In the genomic region with DNA sequence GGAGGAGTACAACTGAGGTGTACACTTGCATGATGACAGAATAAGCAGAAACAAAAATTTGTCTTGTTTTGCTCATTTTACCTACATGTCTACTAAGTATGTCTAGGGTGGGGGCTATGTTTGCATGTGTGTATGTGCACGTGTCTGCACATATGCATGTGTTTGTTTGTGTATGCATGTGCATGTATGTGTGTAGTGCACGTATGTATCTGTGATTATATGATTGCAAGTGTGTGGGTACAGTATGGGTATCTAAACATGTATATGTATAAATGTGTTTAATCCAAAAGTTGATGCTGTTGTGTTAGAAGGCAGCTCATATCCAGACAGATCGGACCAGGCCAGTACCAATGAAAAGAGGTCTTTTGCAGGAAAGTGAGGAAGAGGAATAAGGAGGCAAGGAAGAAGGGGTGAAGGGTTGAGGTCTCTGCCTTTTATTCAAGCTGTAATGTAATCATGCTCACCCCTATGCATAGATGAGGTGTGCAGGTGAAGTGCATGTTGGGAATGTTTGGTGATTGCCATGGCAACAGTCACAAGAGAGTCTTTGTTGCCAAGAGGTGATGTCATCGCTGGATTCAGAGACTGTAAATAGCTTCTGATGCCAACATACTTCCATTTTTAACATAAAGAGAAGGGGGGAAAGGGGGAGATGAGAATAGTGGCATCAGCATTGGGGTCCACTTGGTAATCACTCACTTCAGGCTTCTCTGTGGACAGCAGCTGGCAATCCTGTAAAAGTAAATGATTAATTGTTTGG, we compare ENCODE assay signal across 10 mouse cellular contexts.
DNase-seq lines count a peak whose midpoint lies in the region; ATAC-seq lines count a peak whose summit lies in the region.
"Had no signal": no experiment of that assay in that cellular context is flagged by ENCODE, and none has a peak within 500 bp of the region (broad histone marks: within the 10 kb centered on the region; RNA-seq: fewer than 3 reads in every experiment).

No protein-coding gene starts in this region.

- no peaks in the 10 kb centered on the region for H3K4me1 ChIP-seq in hindbrain, embryonic 12.5 days

- no peak overlapping the region for H3K4me2 ChIP-seq in hindbrain, embryonic 12.5 days (replicated peaks)

- no peaks in the 10 kb centered on the region for H3K9me3 ChIP-seq in hindbrain, embryonic 12.5 days (replicated peaks)

- ATAC-seq in hindbrain, embryonic 12.5 days (ENCODE audit: low FRiP score) = peak; percentile 58; the same call in 1 of the 2 replicates
- ATAC-seq: liver, postnatal 0 days had no signal

- no peaks in the 10 kb centered on the region for H3K27me3 ChIP-seq in hindbrain, embryonic 12.5 days

- H3K4me3 ChIP-seq in hindbrain, embryonic 12.5 days = no peak overlapping the region
- H3K4me3 ChIP-seq: myocyte had no signal

- no peak overlapping the region for H3K9ac ChIP-seq in hindbrain, embryonic 12.5 days
- H3K9ac ChIP-seq: liver, postnatal 0 days had no signal

- WGBS in hindbrain, embryonic 12.5 days = 88% methylated on average over 4 of the region's 4 CpGs

- no peak overlapping the region for H3K27ac ChIP-seq in hindbrain, embryonic 12.5 days

- no peaks in the 10 kb centered on the region for H3K36me3 ChIP-seq in hindbrain, embryonic 12.5 days

- peak; percentile 33 for DNase-seq in kidney, adult 9 months
- no peak for DNase-seq in kidney, postnatal 10 days
- DNase-seq in brain, embryonic 18.5 days (ENCODE audit: low read depth, low spot score) = peak; percentile 34
- peak; percentile 22 to 24 for DNase-seq in right cerebral cortex, adult 2 months (ENCODE audit: low spot score in 2 of 2)
- no peak for DNase-seq in ovary, postnatal 36 days (ENCODE audit: low spot score)
- DNase-seq in spleen, adult 12 weeks (ENCODE audit: low spot score) = no peak
- DNase-seq: cerebellum, adult 11 months; liver, postnatal 0 days had no signal

Comparison
In these comparisons a context has a peak if more than half of its experiments do, and no peak if none do; other contexts are left out.
1. DNase-seq: peak in kidney, adult 9 months (single experiment), brain, embryonic 18.5 days (single experiment) and right cerebral cortex, adult 2 months (2 of 2); none in kidney, postnatal 10 days (single experiment), ovary, postnatal 36 days (single experiment) and spleen, adult 12 weeks (single experiment).